Mouse (Mus musculus) forebrain, embryonic 11.5 days (tissue): ENCODE results near the gene Zc3h4. TPM values are rescaled to one million over a fixed set of nuclear protein-coding genes. Genes with fewer than 3 reads are reported as not detected.
A peak's percentile ranks its signal among the peaks of the same experiment; 100 is the strongest.
"Not testable (repeated sequence)": the region's sequence is repeated elsewhere in the genome, so short reads cannot be mapped to it uniquely, and the experiment has no call there.

Experiments used
- ATAC-seq: fragments of 200-750 bp; cut with Nextera tagmentation; replicated peaks from 2 replicates; pipeline ENCODE4 v1.8.0; 2017; ENCODE audit warnings: moderate TSS enrichment; ENCODE audit not compliant: low FRiP score
- DNase-seq: peaks from one replicate; pipeline ENCODE4 v3.0.0-alpha.2; 2017; ENCODE audit warnings: low spot score
- H3K27ac ChIP-seq: fragments of 300-500 bp; sonication (generic); 2 replicates; pipeline ENCODE4 v1.5.1; 2014; ENCODE audit warnings: low read depth, low read length
- H3K27me3 ChIP-seq: fragments of 300-500 bp; sonication (generic); 2 replicates; pipeline ENCODE4 v1.6.1; 2014; ENCODE audit warnings: mild to moderate bottlenecking, low read length, mixed read lengths; ENCODE audit not compliant: control insufficient read depth, insufficient read depth
- H3K36me3 ChIP-seq: fragments of 300-500 bp; sonication (generic); 2 replicates; pipeline ENCODE4 v1.6.1; 2014; ENCODE audit warnings: mild to moderate bottlenecking, low read length, moderate library complexity, mixed read lengths; ENCODE audit not compliant: control insufficient read depth, insufficient read depth
- H3K4me1 ChIP-seq: fragments of 300-500 bp; sonication (generic); replicated peaks from 2 replicates; pipeline ENCODE4 v1.6.1; 2014; ENCODE audit warnings: low read length, mixed read lengths; ENCODE audit not compliant: control insufficient read depth, insufficient read depth
- H3K4me2 ChIP-seq: fragments of 300-500 bp; sonication (generic); 2 replicates; pipeline ENCODE4 v1.6.1; 2014; ENCODE audit warnings: low read depth, mild to moderate bottlenecking, low read length, moderate library complexity, mixed read lengths; ENCODE audit not compliant: severe bottlenecking
- H3K4me3 ChIP-seq: fragments of 300-500 bp; sonication (generic); 2 replicates; pipeline ENCODE4 v1.5.1; 2014; ENCODE audit warnings: low read depth, low read length
- H3K9ac ChIP-seq: fragments of 300-500 bp; sonication (generic); 2 replicates; pipeline ENCODE4 v1.6.1; 2014; ENCODE audit warnings: low read length
- H3K9me3 ChIP-seq: fragments of 300-500 bp; sonication (generic); 2 replicates; pipeline ENCODE4 v1.6.1; 2016; ENCODE audit warnings: low read length, mixed read lengths; ENCODE audit not compliant: control insufficient read depth
- WGBS: fragments of 180-500 bp; shearing (Covaris S2); extraction: QIAGEN DNeasy Blood & Tissue Kit; methylation state at CpG from one replicate; pipeline ENCODE4 v1.1.7; 2014; 5-methylcytosine and 5-hydroxymethylcytosine counted together
- polyA plus RNA-seq: library from polyadenylated mRNA; unstranded; fragments of >200 nt; fragmentation: Nextera tagmentation; extraction: Ambion mirVana; gene quantifications from 2 replicates; pipeline ENCODE4 v1.2.1, GENCODE M21; 2014

Zc3h4 gene
- polyA plus RNA-seq, 1 experiment from 2014 or later, result 24.2 TPM

- no peak for DNase-seq
- Histone ChIP-seq H3K36me3 (peaks cover 14% of the 10 kb centered on the region), H3K27me3 (no peaks in the 10 kb centered on the region), H3K4me1 (peaks cover 8% of the 10 kb centered on the region), H3K4me2 (no peak overlapping the region), H3K4me3 (no peak overlapping the region), H3K9ac (no peak overlapping the region), H3K9me3 (no peaks in the 10 kb centered on the region), H3K27ac (no peak overlapping the region)
- no peak for ATAC-seq
- 98% methylated on average over 2 of the region's 2 CpGs for WGBS
Measured at GRCm38 (mm10) chr7:16370596-16370995, 30.1 kb upstream of the Zc3h4 start.

GRCm38 (mm10) chr7:16373719-16374118 lies 27.0 kb upstream of the Zc3h4 start:
- 81% methylated on average over 2 of the region's 2 CpGs for WGBS
- H3K4me2 ChIP-seq, result no peak overlapping the region

GRCm38 (mm10) chr7:16374989-16375388 lies 25.7 kb upstream of the Zc3h4 start:
- H3K4me2 ChIP-seq, result no peak overlapping the region
- H3K4me3 ChIP-seq, result no peak overlapping the region
- ATAC-seq, result no peak
- H3K9me3 ChIP-seq, result no peaks in the 10 kb centered on the region
- no peak for DNase-seq
- no peak overlapping the region for H3K27ac ChIP-seq
- peaks cover 12% of the 10 kb centered on the region for H3K36me3 ChIP-seq
- no peaks in the 10 kb centered on the region for H3K4me1 ChIP-seq
- no peaks in the 10 kb centered on the region for H3K27me3 ChIP-seq
- 91% methylated on average over 5 of the region's 5 CpGs for WGBS
- no peak overlapping the region for H3K9ac ChIP-seq

More at GRCm38 (mm10) chr7:16373719-16374118, 27.0 kb upstream of the Zc3h4 start:
- Histone ChIP-seq H3K4me1 (no peaks in the 10 kb centered on the region), H3K27me3 (no peaks in the 10 kb centered on the region), H3K4me3 (no peak overlapping the region), H3K27ac (no peak overlapping the region), H3K9ac (no peak overlapping the region), H3K9me3 (no peaks in the 10 kb centered on the region), H3K36me3 (peaks cover 12% of the 10 kb centered on the region)
- ATAC-seq, result no peak
- no peak for DNase-seq

GRCm38 (mm10) chr7:16376505-16376904 lies 24.2 kb upstream of the Zc3h4 start:
- H3K27me3 ChIP-seq, result no peaks in the 10 kb centered on the region
- H3K4me1 ChIP-seq, result no peaks in the 10 kb centered on the region
- WGBS, result 97% methylated on average over 1 of the region's 1 CpGs
- no peak overlapping the region for H3K9ac ChIP-seq
- DNase-seq (no peak), ATAC-seq (no peak)
- H3K4me2 ChIP-seq, result no peak overlapping the region
- H3K27ac ChIP-seq, result no peak overlapping the region
- no peaks in the 10 kb centered on the region for H3K9me3 ChIP-seq
- H3K36me3 ChIP-seq, result peaks cover 9% of the 10 kb centered on the region
- no peak overlapping the region for H3K4me3 ChIP-seq

- DNase-seq (peak; percentile 98), ATAC-seq (peak; percentile 94)
- no peaks in the 10 kb centered on the region; the same call in 1 of the 2 replicates for H3K36me3 ChIP-seq
- H3K4me2 ChIP-seq, result peak within 1 kb of the TSS; percentile 68
- no peaks in the 10 kb centered on the region for H3K27me3 ChIP-seq
- 0 out of 2 replicates have a peak, but pooled peaks cover 8% of the 10 kb centered on the region for H3K4me1 ChIP-seq
- H3K9me3 ChIP-seq, result no peaks in the 10 kb centered on the region
- H3K4me3 ChIP-seq, result peak within 1 kb of the TSS; percentile 93
- peak within 1 kb of the TSS; percentile 46; the same call in 1 of the 2 replicates for H3K27ac ChIP-seq
- H3K9ac ChIP-seq, result peak within 1 kb of the TSS; percentile 97
- 1% methylated on average over 58 of the region's 58 CpGs for WGBS
Measured at GRCm38 (mm10) chr7:16387160-16388041, 13.3 kb upstream of the Zc3h4 start, which contains the start of gene Sae1. Sae1 (minus strand) TSS chr7:16387806.

GRCm38 (mm10) chr7:16389942-16390341 lies 10.8 kb upstream of the Zc3h4 start:
- H3K9me3 ChIP-seq, H3K36me3 ChIP-seq, H3K4me1 ChIP-seq, H3K4me3 ChIP-seq, H3K27me3 ChIP-seq, H3K4me2 ChIP-seq, ATAC-seq, H3K27ac ChIP-seq, DNase-seq, H3K9ac ChIP-seq: not testable (repeated sequence)
- 93% methylated on average over 2 of the region's 2 CpGs for WGBS

GRCm38 (mm10) chr7:16392923-16393322 lies 7.8 kb upstream of the Zc3h4 start:
- Histone ChIP-seq H3K27ac (no peak overlapping the region), H3K4me2 (no peak overlapping the region), H3K36me3 (no peaks in the 10 kb centered on the region), H3K4me1 (0 out of 2 replicates have a peak, but pooled peaks cover 3% of the 10 kb centered on the region), H3K27me3 (no peaks in the 10 kb centered on the region), H3K9me3 (no peaks in the 10 kb centered on the region), H3K4me3 (no peak overlapping the region), H3K9ac (no peak overlapping the region)
- 45% methylated on average over 4 of the region's 4 CpGs for WGBS
- DNase-seq (no peak), ATAC-seq (no peak)

- DNase-seq, result no peak
- H3K4me1 ChIP-seq, result peaks cover 3% of the 10 kb centered on the region; the same call in 1 of the 2 replicates
- no peaks in the 10 kb centered on the region for H3K27me3 ChIP-seq
- ATAC-seq, result no peak
- no peaks in the 10 kb centered on the region for H3K36me3 ChIP-seq
- no peak overlapping the region for H3K4me3 ChIP-seq
- no peak overlapping the region for H3K4me2 ChIP-seq
- H3K9me3 ChIP-seq, result no peaks in the 10 kb centered on the region
- 1% methylated on average over 2 of the region's 2 CpGs for WGBS
- H3K9ac ChIP-seq, result no peak overlapping the region
- no peak overlapping the region for H3K27ac ChIP-seq
Measured at GRCm38 (mm10) chr7:16395944-16396343, 4.8 kb upstream of the Zc3h4 start.
